Mouse (Mus musculus) thymus, adult 2 months (tissue): Measurements from ENCODE around the gene Zfp846.

ENCODE experiments used
- CTCF ChIP-seq: fragments of 200-500 bp; IDR thresholded peaks from 2 replicates; pipeline ENCODE4 v1.5.1; 2012; ENCODE audit warnings: mild to moderate bottlenecking, control low read depth, low read length, moderate library complexity, borderline replicate concordance; ENCODE audit not compliant: control insufficient read depth, poor library complexity, insufficient read depth; ENCODE audit errors: extremely low read depth
- POLR2A ChIP-seq: fragments of 200-500 bp; IDR thresholded peaks from 2 replicates; pipeline ENCODE4 v1.6.1; 2012; ENCODE audit warnings: mild to moderate bottlenecking, low read length, control low read depth, moderate library complexity; ENCODE audit not compliant: control insufficient read depth, poor library complexity, insufficient read depth; ENCODE audit errors: extremely low read depth

DNA sequence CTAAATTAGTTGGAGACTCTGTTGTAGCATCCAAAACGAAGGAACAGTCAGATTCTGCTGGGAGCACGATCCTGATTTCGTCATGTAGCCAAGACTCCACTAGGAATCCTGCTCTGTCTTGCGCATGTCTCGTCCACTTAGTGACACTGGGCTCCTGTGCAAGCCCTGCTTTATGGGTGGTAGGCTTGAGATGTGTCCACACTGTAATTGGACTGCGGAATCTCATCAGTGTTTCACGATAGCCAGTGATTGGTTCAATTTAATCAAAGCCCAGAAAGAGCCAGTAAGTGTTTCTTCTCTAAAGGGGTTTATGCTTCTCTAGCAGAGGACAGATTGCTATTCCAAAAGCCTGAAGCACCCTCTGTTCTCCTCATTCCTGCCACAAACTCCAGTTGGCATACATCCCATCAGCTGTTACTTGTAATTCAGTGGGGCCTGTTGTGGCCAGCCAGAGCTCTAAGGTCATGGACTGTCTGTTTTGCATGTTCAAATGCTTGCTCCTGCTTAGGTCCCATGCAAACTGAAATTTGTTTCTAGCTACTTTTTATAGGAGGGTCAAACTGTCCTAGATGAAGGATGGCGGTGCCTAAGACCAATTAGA is 46.7 kb upstream of the Zfp846 start:
- TF ChIP-seq POLR2A = no peak
- TF ChIP-seq CTCF = no peak
